Mouse (Mus musculus) midbrain, embryonic 13.5 days (tissue): ENCODE measurements around the gene Snrk. TPM values are rescaled to one million over a fixed set of nuclear protein-coding genes. Genes with fewer than 3 reads are reported as not detected.

ENCODE experiments used
- ATAC-seq: fragments of 200-750 bp; cut with Nextera tagmentation; 2 replicates; pipeline ENCODE4 v1.8.0; 2017; ENCODE audit warnings: mild to moderate bottlenecking, moderate TSS enrichment, moderate library complexity
- H3K27ac ChIP-seq: fragments of 300-500 bp; sonication (generic); 2 replicates; pipeline ENCODE4 v1.5.1; 2015; ENCODE audit warnings: inconsistent platforms, mild to moderate bottlenecking, moderate library complexity
- H3K27me3 ChIP-seq: fragments of 300-500 bp; sonication (generic); 2 replicates; pipeline ENCODE4 v1.6.1; 2015; ENCODE audit warnings: mild to moderate bottlenecking, inconsistent platforms
- H3K36me3 ChIP-seq: fragments of 300-500 bp; sonication (generic); 2 replicates; pipeline ENCODE4 v1.6.1; 2015; ENCODE audit warnings: mild to moderate bottlenecking, inconsistent platforms
- H3K4me1 ChIP-seq: fragments of 300-500 bp; sonication (generic); replicated peaks from 2 replicates; pipeline ENCODE4 v1.6.1; 2015; ENCODE audit warnings: inconsistent platforms
- H3K4me2 ChIP-seq: fragments of 300-500 bp; sonication (generic); replicated peaks from 2 replicates; pipeline ENCODE4 v1.6.1; 2015; ENCODE audit warnings: moderate library complexity, mild to moderate bottlenecking, inconsistent platforms
- H3K4me3 ChIP-seq: fragments of 300-500 bp; sonication (generic); replicated peaks from 2 replicates; pipeline ENCODE4 v1.5.1; 2015; ENCODE audit warnings: mild to moderate bottlenecking, inconsistent platforms
- H3K9ac ChIP-seq: fragments of 300-500 bp; sonication (generic); replicated peaks from 2 replicates; pipeline ENCODE4 v1.6.1; 2015; ENCODE audit warnings: mild to moderate bottlenecking, inconsistent platforms
- H3K9me3 ChIP-seq: fragments of 300-500 bp; sonication (generic); 2 replicates; pipeline ENCODE4 v1.6.1; 2016; ENCODE audit warnings: mild to moderate bottlenecking, inconsistent platforms
- WGBS: fragments of 180-500 bp; shearing (Covaris S2); methylation state at CpG from one replicate; pipeline ENCODE4 v1.1.7; 2015; 5-methylcytosine and 5-hydroxymethylcytosine counted together
- polyA plus RNA-seq: library from polyadenylated mRNA; unstranded; fragments of >200 nt; fragmentation: Nextera tagmentation; extraction: Ambion mirVana; gene quantifications from 2 replicates; pipeline ENCODE4 v1.2.1, GENCODE M21; 2015

The Snrk gene
- polyA plus RNA-seq, 1 experiment from 2014 or later = 62.4 TPM

DNA sequence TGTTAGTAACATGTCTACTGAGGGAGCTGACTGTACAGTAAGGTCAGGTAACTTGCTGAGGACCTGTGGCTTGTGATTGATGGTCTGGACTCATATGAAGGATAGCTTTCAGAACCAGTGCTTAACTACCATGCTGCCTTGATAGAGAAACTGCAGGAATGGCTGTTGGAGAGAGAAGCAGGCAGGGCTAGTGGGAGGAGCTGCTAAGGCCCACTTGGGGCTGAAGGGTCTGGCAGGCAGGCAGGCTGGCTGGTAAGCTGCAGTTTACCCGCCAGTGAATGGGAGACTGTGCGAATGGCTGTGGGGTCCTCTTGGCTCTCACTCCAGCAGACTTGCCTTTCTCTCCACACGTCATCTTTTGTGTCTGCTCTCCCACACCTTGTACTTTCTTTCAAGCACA lies 13.6 kb downstream of the Snrk start:
- 46% methylated on average over 3 of the region's 3 CpGs for WGBS
- 0 out of 2 replicates have a peak, but pooled peaks cover 7% of the 10 kb centered on the region for H3K36me3 ChIP-seq
- H3K9ac ChIP-seq = no peak overlapping the region
- H3K27me3 ChIP-seq = no peaks in the 10 kb centered on the region
- no peak overlapping the region for H3K27ac ChIP-seq
- ATAC-seq = no peak
- peaks cover 28% of the 10 kb centered on the region; the same call in 1 of the 2 replicates for H3K4me1 ChIP-seq
- no peaks in the 10 kb centered on the region for H3K9me3 ChIP-seq
- no peak overlapping the region for H3K4me2 ChIP-seq
- no peak overlapping the region for H3K4me3 ChIP-seq

- Histone ChIP-seq H3K27me3 (no peaks in the 10 kb centered on the region), H3K4me3 (no peak overlapping the region), H3K4me1 (peaks cover 22% of the 10 kb centered on the region; the same call in 1 of the 2 replicates), H3K9me3 (no peaks in the 10 kb centered on the region), H3K36me3 (peaks cover 12% of the 10 kb centered on the region), H3K9ac (no peak overlapping the region), H3K27ac (no peak overlapping the region), H3K4me2 (no peak overlapping the region)
- no peak for ATAC-seq
- WGBS = 83% methylated on average over 7 of the region's 7 CpGs
These were observed 15.1 kb downstream of the Snrk start for GRCm38 (mm10) chr9:122132145-122132544.

DNA sequence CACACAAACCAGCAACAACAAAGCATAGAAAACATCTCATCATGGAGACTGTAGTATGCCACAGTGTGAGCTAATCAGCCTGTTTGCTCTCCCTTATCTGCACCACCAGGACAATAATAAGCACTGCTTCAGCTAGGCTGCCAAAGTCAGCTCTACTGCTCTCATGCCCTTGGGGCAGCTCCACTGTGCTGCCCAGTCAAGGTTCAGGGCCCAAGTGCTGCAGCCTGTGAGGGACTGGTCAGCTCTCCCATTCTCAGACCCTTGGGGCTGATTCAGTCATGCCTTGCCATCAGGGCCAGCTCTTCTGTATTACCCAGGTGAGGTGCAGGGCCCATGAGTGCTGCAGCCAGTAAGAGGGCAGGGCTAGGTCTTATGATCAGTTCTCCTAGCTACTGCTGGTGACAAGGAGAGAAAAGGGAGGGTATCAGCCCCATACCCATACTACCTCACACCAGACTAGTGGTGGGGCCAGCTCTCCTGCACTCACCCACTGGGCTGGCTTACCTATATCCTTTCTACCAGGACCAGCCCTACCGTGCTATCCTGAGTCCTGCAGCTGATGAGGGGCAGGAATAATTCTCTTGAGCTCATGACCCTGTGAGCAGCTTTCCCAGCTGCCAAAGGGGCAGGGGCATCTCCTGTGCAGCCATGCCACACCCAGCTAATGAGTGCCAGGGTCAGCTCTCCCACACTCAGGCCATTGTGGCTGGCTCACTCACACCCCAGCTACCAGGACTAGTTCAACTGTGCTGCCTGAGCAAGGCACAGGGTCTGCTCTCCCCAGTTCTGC lies 18.2 kb downstream of the Snrk start:
- no peak overlapping the region for H3K4me2 ChIP-seq
- peaks cover 21% of the 10 kb centered on the region for H3K4me1 ChIP-seq
- no peaks in the 10 kb centered on the region for H3K27me3 ChIP-seq
- H3K9me3 ChIP-seq = no peaks in the 10 kb centered on the region
- no peak overlapping the region for H3K9ac ChIP-seq
- no peak for ATAC-seq
- peaks cover 20% of the 10 kb centered on the region for H3K36me3 ChIP-seq
- no peak overlapping the region for H3K4me3 ChIP-seq
- 71% methylated on average over 1 of the region's 1 CpGs for WGBS
- H3K27ac ChIP-seq = no peak overlapping the region

DNA sequence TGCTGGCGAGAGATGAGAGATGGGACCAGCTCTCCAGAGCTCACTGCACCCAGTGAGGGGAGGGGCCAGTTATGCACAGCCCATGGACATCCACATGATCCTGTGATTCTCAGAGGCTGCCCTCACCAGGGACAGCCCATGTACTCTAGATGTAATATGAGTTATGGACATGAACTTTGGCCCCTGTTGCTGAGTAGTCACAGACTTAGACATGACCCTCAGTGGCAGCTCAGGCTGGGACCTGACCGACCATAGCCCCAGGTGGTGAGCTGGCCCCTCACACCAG lies 18.8 kb downstream of the Snrk start:
- Histone ChIP-seq H3K27me3 (no peaks in the 10 kb centered on the region), H3K27ac (no peak overlapping the region), H3K4me1 (peaks cover 15% of the 10 kb centered on the region), H3K4me3 (no peak overlapping the region), H3K9ac (no peak overlapping the region), H3K9me3 (no peaks in the 10 kb centered on the region), H3K4me2 (no peak overlapping the region), H3K36me3 (peaks cover 20% of the 10 kb centered on the region)
- 91% methylated on average over 2 of the region's 2 CpGs for WGBS
- ATAC-seq = no peak

- 60% methylated on average over 1 of the region's 1 CpGs for WGBS
- Histone ChIP-seq H3K27ac (no peak overlapping the region), H3K36me3 (peaks cover 20% of the 10 kb centered on the region), H3K9ac (no peak overlapping the region), H3K4me3 (no peak overlapping the region), H3K9me3 (no peaks in the 10 kb centered on the region), H3K4me2 (no peak overlapping the region), H3K4me1 (peaks cover 12% of the 10 kb centered on the region; the same call in 1 of the 2 replicates), H3K27me3 (no peaks in the 10 kb centered on the region)
- no peak for ATAC-seq
These were observed 20.9 kb downstream of the Snrk start for GRCm38 (mm10) chr9:122137960-122138359.

GRCm38 (mm10) chr9:122138371-122139029 lies 21.4 kb downstream of the Snrk start:
- Histone ChIP-seq H3K9ac (no peak overlapping the region), H3K4me2 (no peak overlapping the region), H3K4me1 (peaks cover 15% of the 10 kb centered on the region; the same call in 1 of the 2 replicates), H3K27ac (no peak overlapping the region), H3K36me3 (peaks cover 20% of the 10 kb centered on the region), H3K27me3 (no peaks in the 10 kb centered on the region), H3K9me3 (no peaks in the 10 kb centered on the region), H3K4me3 (no peak overlapping the region)
- no peak for ATAC-seq
- 96% methylated on average over 4 of the region's 4 CpGs for WGBS

DNA sequence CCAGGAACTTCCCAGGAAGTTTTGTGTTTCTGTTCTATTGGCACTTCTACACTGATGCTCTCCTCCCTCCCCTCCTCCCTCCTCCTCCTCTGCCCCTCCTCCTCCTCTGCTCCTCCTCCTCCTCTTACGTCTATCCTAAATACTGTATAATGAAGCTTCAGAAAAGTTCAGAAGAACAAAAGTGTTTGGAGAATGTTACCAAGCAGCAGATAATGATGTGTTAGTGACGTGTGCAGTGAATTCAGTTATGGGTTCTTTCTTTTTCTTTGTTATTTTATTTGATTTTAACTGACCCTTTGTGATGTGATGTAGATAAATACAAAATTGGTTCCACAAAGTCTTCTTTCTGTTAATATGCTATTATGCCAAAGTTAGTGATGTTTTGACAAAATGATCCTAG lies 22.2 kb downstream of the Snrk start:
- no peak for ATAC-seq
- Histone ChIP-seq H3K9me3 (no peaks in the 10 kb centered on the region), H3K9ac (no peak overlapping the region), H3K27ac (no peak overlapping the region), H3K4me1 (peaks cover 15% of the 10 kb centered on the region; the same call in 1 of the 2 replicates), H3K4me3 (no peak overlapping the region), H3K27me3 (no peaks in the 10 kb centered on the region), H3K4me2 (no peak overlapping the region), H3K36me3 (peaks cover 24% of the 10 kb centered on the region)
- WGBS = 52% methylated on average over 2 of the region's 2 CpGs

GRCm38 (mm10) chr9:122143219-122143618 lies 26.2 kb downstream of the Snrk start:
- Histone ChIP-seq H3K4me3 (no peak overlapping the region), H3K4me2 (no peak overlapping the region), H3K4me1 (peaks cover 9% of the 10 kb centered on the region), H3K27me3 (no peaks in the 10 kb centered on the region), H3K9ac (no peak overlapping the region), H3K36me3 (peaks cover 18% of the 10 kb centered on the region), H3K27ac (no peak overlapping the region), H3K9me3 (no peaks in the 10 kb centered on the region; the same call in 1 of the 2 replicates)
- WGBS = 88% methylated on average over 1 of the region's 1 CpGs
- no peak for ATAC-seq

- WGBS = 97% methylated on average over 3 of the region's 3 CpGs
- Histone ChIP-seq H3K36me3 (peaks cover 18% of the 10 kb centered on the region), H3K4me3 (no peak overlapping the region), H3K4me2 (no peak overlapping the region), H3K9ac (no peak overlapping the region), H3K27ac (no peak overlapping the region), H3K9me3 (no peaks in the 10 kb centered on the region; the same call in 1 of the 2 replicates), H3K4me1 (peaks cover 9% of the 10 kb centered on the region), H3K27me3 (no peaks in the 10 kb centered on the region)
- no peak for ATAC-seq
These were observed 27.7 kb downstream of the Snrk start for GRCm38 (mm10) chr9:122144776-122145175.

GRCm38 (mm10) chr9:122145677-122146076 lies 28.6 kb downstream of the Snrk start:
- Histone ChIP-seq H3K36me3 (peaks cover 18% of the 10 kb centered on the region), H3K9ac (no peak overlapping the region), H3K4me3 (no peak overlapping the region), H3K9me3 (no peaks in the 10 kb centered on the region; the same call in 1 of the 2 replicates), H3K27ac (no peak overlapping the region), H3K27me3 (no peaks in the 10 kb centered on the region), H3K4me2 (no peak overlapping the region), H3K4me1 (peaks cover 9% of the 10 kb centered on the region)
- ATAC-seq = no peak

DNA sequence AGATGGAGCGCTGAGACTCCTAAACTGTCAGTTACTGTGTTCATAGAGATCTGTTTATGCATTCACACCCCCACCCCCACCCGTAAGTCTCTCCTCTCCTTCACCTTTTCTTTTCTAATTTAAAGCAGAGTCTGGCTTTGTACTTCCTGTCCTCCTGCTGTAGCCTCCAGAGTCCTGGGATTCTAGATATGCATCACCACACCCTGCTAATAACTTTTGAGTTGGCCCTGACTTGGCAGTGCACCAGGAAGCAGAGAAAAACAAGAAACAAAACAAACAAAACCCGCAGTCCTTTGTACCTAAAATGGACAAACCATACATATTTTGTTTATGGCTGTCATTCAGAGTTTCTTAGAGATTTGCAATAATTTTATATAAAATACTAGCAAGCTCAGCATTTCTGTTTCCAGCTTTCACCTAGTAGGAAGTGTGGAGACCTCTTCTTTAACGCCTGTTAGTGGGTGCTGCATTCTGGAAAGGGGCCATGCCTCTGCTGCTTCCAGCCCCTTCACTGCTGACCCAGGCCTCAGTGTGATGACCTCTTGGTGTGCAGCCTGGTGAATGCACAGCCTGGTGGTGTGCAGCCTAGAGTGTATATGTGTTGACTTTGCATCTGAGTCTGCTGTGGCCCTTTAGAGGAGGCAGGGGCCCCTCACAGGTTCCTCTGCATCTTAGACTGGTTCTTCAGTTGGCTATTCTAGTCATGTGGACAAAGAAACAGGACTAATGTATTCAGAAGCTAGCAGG lies 29.2 kb downstream of the Snrk start:
- Histone ChIP-seq H3K27ac (no peak overlapping the region), H3K4me3 (no peak overlapping the region), H3K36me3 (peaks cover 18% of the 10 kb centered on the region), H3K4me2 (no peak overlapping the region), H3K9me3 (no peaks in the 10 kb centered on the region; the same call in 1 of the 2 replicates), H3K27me3 (no peaks in the 10 kb centered on the region), H3K4me1 (peaks cover 9% of the 10 kb centered on the region), H3K9ac (no peak overlapping the region)
- WGBS = 87% methylated on average over 4 of the region's 4 CpGs
- no peak for ATAC-seq

DNA sequence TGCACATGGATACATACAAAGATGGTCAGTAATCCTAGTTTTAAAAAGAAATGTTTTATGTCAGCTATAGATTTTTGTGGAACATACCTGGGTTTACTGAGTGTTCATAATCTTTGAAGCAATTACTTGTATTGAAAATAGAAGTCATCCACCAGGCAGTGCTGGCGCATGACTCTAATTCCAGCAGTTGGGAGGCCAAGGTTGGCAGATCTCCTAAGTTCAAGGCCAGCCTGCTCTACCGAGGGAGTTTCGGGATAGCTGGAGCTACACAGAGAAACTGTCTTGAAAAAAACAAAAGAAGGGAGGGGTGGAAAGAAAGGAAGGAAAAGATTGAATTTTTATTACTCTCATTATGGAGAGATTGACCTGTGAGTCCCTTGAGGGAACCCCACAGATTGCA lies 31.3 kb downstream of the Snrk start:
- Histone ChIP-seq H3K9me3 (no peaks in the 10 kb centered on the region; the same call in 1 of the 2 replicates), H3K27ac (no peak overlapping the region), H3K4me2 (no peak overlapping the region), H3K9ac (no peak overlapping the region), H3K4me3 (no peak overlapping the region), H3K27me3 (no peaks in the 10 kb centered on the region), H3K4me1 (peaks cover 5% of the 10 kb centered on the region), H3K36me3 (peaks cover 21% of the 10 kb centered on the region)
- ATAC-seq = no peak
- 90% methylated on average over 3 of the region's 3 CpGs for WGBS
